Mouse (Mus musculus): ENCODE results near the gene Mecom.

DNA sequence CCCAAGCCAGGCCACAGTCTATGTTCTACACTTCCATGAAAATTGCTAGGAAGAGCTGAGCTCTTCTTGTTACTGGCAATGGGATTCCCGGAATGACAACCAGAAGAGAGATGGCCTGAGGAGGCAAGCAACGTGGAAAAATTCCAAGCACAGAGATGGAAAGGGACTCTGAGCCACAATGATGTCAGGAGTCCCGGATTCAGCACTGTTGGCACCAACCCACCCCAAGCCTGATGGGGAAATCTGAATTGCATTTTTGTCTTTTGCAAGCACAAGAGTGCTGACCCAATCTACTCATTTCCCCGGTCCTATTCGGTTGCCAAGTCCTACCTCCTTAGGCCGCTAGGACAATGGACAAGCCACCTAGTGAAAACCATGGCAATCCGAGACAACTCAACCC is 181.2 kb downstream of the Mecom start:
- TF ChIP-seq CTCF (IDR thresholded peaks at IDR 0.05; ENCODE audit: borderline replicate concordance, extremely low read depth, insufficient read depth, insufficient read length) (no peak), POLR2A (IDR thresholded peaks at IDR 0.05; ENCODE audit: borderline replicate concordance, extremely low read depth, insufficient read depth, insufficient read length, poor library complexity, severe bottlenecking) (no peak)

Data from brain, embryonic 14.5 days (tissue).